Mouse (Mus musculus): ENCODE results near the gene Rtf2. TPM values are rescaled to one million over a fixed set of nuclear protein-coding genes. Genes with fewer than 3 reads are reported as not detected.

Gene Rtf2
- total RNA-seq, 2 experiments from 2014 or later = 28.0 to 28.5 TPM

- intact Hi-C loops (cut with DNase I) = no loop called here
- no peak for DNase-seq (ENCODE audit: low spot score)
Observed at GRCm38 (mm10) chr2:172433746-172434145, 6.6 kb upstream of the Rtf2 start.

GRCm38 (mm10) chr2:172437371-172437952 lies 2.9 kb upstream of the Rtf2 start:
- no peak for DNase-seq (ENCODE audit: low spot score)
- intact Hi-C loops (cut with DNase I) = no loop called here

DNA sequence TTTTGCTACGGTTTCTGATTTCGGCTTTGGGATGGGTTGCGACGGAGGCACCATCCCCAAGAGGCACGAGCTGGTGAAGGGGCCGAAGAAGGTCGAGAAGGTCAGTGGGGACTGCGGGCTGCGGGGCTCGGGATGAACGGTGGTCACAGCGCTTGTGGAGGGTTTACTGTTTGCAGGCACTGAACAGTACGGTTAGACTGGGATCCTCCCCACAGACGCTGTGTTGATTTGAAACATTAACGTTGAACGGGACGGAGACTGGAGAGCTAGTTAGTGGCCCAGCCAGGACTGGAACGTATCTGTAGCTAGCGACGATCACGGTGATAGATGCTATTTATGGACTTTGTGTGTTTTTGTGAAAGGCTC lies 267 bp downstream of the Rtf2 start:
- DNase-seq (ENCODE audit: low spot score) = no peak
- intact Hi-C loops (cut with DNase I) = loop anchor here (2.0 kb wide), 1 partner anchor 94 kb away; no protein-coding TSS in a partner anchor

DNA sequence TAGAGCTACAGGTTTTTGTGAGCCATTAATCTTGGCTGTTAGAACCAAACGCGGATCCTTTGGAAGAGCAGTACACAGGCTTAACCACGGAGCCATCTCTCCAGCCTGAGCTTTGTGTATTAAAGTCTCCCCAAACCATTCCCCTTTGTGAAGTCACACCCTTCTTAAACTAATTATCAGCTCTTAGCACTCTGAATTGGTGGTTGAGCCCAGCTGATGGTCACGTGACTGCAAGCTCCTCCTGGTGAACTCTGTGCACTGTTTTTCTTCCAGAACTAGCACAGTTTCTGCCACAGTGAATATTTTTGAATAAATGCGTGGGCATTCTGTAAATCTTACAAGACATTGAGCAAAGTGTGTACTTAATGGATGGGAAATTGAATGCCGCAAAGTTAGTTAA lies 820 bp downstream of the Rtf2 start:
- DNase-seq (ENCODE audit: low spot score) = no peak
- intact Hi-C loops (cut with DNase I) = loop anchor here (2.0 kb wide), 1 partner anchor 94 kb away; no protein-coding TSS in a partner anchor

DNA sequence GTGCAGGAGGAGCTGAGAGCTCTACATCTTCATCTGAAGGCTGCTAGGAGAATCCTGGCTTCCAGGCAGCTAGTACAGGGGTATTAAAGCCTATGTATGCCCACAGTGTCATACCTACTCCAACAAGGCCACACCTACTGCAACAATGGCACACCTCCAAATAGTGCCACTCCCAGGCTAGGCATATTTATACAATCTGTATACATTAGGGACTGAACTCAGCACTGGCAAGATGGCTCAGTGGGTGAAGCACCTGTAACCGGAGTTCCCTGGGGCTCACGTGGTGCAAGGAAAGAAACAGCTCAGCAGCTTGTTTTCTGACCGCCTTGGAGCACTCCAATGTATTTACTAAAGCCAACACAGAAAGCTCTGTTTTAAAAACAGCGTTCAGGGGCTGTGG lies 5.3 kb downstream of the Rtf2 start:
- no peak for DNase-seq (ENCODE audit: low spot score)
- intact Hi-C loops (cut with DNase I) = loop anchor here (5.0 kb wide), 1 partner anchor 223 kb away; no protein-coding TSS in a partner anchor

DNA sequence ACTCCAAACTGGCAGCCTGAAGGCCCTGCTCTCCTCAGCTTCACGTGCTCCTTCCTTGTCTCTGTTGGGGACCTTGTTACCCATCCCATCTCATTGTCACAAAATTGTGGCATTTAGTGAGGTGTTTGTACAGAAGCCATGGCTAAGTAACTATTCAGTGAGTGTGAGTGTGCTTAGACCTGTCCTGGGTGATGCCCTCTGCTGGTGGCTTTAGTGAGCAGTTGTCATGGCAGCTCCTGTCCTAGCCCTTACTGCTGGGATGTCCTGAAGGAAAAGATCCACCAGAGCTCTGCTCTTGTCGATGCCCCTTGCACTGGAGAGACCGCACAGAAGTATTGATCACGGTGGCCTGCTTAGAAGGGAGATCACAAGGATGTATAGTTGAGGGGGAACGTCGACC lies 7.0 kb downstream of the Rtf2 start:
- no peak for DNase-seq (ENCODE audit: low spot score)
- intact Hi-C loops (cut with DNase I) = loop anchor here (5.0 kb wide), 1 partner anchor 225 kb away; no protein-coding TSS in a partner anchor

- intact Hi-C loops (cut with DNase I) = loop anchor here (5.0 kb wide), 1 partner anchor 226 kb away; no protein-coding TSS in a partner anchor
Observed at GRCm38 (mm10) chr2:172448329-172448728, 8.0 kb downstream of the Rtf2 start.

DNA sequence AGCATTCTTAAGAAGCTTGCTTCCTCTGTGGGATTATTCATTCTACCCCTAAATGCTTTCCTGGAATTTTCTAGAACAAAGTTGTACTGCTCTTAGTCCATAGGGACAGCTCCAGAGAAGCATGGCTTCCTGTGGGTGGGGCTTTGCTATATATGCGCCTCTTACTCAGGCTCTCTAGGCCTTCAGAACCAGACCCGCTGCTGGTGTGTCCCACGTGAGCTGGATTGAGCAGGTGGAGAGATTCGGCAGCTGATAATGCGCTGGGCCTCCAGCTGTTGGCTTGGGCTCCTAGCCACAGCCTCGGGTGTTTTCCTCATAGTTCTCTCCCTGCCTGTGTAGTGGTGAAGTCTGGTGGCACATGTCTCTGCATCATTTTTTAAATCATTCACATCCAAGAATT lies 10.3 kb downstream of the Rtf2 start:
- intact Hi-C loops (cut with DNase I) = no loop called here
- no peak for DNase-seq (ENCODE audit: low spot score)

More at GRCm38 (mm10) chr2:172448329-172448728, 8.0 kb downstream of the Rtf2 start:
- no peak for DNase-seq (ENCODE audit: low spot score)

DNA sequence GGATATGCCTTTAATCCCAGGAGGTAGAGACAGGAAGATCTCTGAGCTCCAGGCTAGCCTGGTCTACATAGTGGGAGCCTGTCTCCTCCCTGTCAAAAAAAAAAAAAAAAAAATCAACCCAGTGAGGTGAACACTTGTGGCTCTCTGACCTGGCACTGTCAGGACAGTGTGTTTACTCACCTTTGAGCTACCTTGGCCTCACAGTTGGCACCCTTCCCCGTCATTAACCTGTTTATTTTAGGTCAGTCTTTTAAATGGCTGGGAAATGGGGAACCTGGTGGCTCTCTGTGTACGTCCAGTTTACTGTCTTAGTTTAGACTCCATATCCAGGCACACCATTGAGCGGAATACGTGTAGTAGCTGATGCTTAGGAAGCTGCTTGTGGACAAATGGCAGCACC lies 11.7 kb downstream of the Rtf2 start:
- no peak for DNase-seq (ENCODE audit: low spot score)
- intact Hi-C loops (cut with DNase I) = no loop called here

GRCm38 (mm10) chr2:172452458-172452857 lies 12.1 kb downstream of the Rtf2 start:
- DNase-seq (ENCODE audit: low spot score) = no peak
- intact Hi-C loops (cut with DNase I) = no loop called here

GRCm38 (mm10) chr2:172458496-172458895 lies 18.1 kb downstream of the Rtf2 start, which contains the start of gene Gcnt7:
Gcnt7 (minus strand) TSS chr2:172458596.
- no peak for DNase-seq (ENCODE audit: low spot score)
- intact Hi-C loops (cut with DNase I) = no loop called here

- intact Hi-C loops (cut with DNase I) = no loop called here
- DNase-seq (ENCODE audit: low spot score) = no peak
Observed at GRCm38 (mm10) chr2:172460647-172461046, 20.3 kb downstream of the Rtf2 start.

- intact Hi-C loops (cut with DNase I) = no loop called here
- DNase-seq (ENCODE audit: low spot score) = no peak
Observed at GRCm38 (mm10) chr2:172462813-172463212, 22.5 kb downstream of the Rtf2 start.

- no peak for DNase-seq (ENCODE audit: low spot score)
- intact Hi-C loops (cut with DNase I) = no loop called here
Observed at GRCm38 (mm10) chr2:172466427-172467132, 26.2 kb downstream of the Rtf2 start.

GRCm38 (mm10) chr2:172467206-172467605 lies 26.9 kb downstream of the Rtf2 start:
- no peak for DNase-seq (ENCODE audit: low spot score)
- intact Hi-C loops (cut with DNase I) = no loop called here

GRCm38 (mm10) chr2:172468346-172468819 lies 28.0 kb downstream of the Rtf2 start:
- intact Hi-C loops (cut with DNase I) = no loop called here
- no peak for DNase-seq (ENCODE audit: low spot score)

DNA sequence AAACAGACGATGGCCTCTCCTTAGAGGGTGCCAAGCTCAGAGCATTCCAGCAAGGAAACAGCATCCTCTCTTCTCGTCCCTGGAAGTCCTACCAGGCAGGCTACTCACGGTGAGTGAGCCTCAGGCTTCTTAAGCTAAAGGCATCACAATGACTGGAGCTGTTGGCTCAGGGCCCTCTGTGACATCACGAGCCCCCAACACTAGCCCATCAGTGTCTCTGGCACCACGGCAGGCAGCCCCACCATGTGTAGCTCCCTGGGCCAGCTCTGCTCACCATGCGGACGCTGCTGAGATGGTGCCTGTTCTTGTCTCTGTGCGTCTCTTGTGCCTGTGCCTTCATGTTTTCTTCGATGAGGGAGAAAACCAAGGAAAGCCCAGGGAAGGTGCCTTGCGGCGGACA lies 32.0 kb downstream of the Rtf2 start, which contains the start of gene Fam209:
Fam209 (plus strand) TSS at position 203 of the 400 bp plus-strand sequence.
- no peak for DNase-seq (ENCODE audit: low spot score)

DNA sequence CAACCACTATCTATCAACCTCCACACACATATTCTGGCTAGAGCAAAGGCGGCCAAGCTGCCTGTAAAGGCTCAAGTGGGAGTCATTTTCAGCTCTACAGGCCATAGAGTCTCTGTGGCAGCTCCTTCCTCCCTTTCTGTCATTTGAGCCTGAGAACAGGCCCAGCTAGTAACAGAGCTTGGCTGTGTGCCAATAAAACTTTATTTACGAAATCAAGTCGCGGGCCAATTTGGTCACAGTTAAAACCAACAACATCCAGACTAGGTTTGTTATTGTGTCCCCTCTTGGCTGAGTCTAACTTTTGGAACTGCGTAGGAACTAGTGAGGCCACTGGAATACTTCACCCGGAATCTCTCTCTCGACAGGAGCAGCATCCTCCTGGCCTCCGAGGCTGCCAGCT lies 33.2 kb downstream of the Rtf2 start:
- DNase-seq (ENCODE audit: low spot score) = no peak
- intact Hi-C loops (cut with DNase I) = no loop called here

More for the DNA sequence above, 32.0 kb downstream of the Rtf2 start, which contains the start of gene Fam209:
- intact Hi-C loops (cut with DNase I) = no loop called here

DNA sequence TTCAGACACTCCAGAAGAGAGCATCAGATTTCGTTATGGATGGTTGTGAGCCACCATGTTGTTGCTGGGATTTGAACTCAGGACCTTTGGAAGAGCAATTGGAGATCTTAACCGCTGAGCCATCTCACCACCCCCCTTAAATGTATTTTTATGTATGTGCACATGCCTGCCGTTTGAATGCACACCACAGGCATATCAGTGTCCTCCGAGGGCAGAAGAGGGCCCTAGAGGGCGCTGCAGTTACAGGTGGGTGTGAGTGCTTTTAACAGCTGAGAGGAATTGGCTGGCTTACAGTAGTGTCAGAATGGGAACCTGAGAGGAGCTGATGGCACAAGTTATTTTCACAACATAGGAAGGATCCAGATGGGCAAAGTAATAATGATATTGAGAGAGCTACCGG lies 34.6 kb downstream of the Rtf2 start:
- intact Hi-C loops (cut with DNase I) = loop anchor here (5.0 kb wide), 2 partner anchors 352 to 612 kb away; no protein-coding TSS in a partner anchor
- DNase-seq (ENCODE audit: low spot score) = no peak

- intact Hi-C loops (cut with DNase I) = loop anchor here (5.0 kb wide), 2 partner anchors 351 to 611 kb away; no protein-coding TSS in a partner anchor
- no peak for DNase-seq (ENCODE audit: low spot score)
Observed at GRCm38 (mm10) chr2:172476707-172477260, 36.4 kb downstream of the Rtf2 start.

DNA sequence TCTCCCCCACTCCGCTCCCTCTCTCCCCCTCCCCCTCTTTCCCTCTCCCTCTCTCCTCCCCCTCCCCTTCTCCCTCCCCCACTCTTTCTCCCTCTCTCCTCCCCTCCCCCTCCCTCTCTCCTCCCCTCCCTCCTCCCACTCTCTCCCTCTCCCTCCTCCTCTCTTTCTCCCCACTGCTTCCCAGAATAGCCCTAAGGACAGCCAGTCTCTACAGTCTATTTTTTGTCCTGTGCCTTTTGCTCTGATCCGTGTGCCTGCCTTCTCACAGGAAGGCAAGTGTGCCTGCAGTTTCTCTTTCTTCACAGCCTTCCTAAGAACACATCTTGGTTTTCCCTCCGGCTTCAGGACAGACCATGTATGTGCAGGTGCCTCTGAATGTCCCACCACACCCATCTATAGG lies 37.0 kb downstream of the Rtf2 start:
- no peak for DNase-seq (ENCODE audit: low spot score)
- intact Hi-C loops (cut with DNase I) = loop anchor here (5.0 kb wide), 2 partner anchors 350 to 610 kb away; no protein-coding TSS in a partner anchor
